Mouse (Mus musculus): ENCODE data around the gene Mdh1. TPM values are rescaled to one million over a fixed set of nuclear protein-coding genes. Genes with fewer than 3 reads are reported as not detected.
"Not testable (repeated sequence)": the region's sequence is repeated elsewhere in the genome, so short reads cannot be mapped to it uniquely, and the experiment has no call there.

Gene Mdh1
- polyA plus RNA-seq, 1 experiment from 2014 or later: 870 TPM

DNA sequence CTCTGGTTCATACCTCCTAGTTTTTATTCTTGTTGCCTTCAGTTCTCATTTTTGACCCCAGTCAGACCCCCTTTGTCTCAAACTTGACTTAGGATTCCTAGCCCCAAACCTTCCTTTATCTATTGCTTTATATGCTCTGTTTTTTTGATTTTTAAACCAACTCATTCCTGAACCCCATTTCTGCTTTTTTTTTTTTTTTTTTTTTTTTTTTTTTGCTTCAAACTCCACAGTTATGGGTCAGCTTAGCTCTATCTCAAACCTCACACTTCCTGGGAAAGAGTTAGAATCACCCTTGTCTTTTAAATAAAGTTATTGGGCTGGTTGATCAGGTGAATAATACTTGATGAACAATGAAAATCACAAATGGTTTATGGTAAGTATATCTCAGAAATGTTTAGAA is 24.6 kb downstream of the Mdh1 start:
- Histone ChIP-seq H3K27ac (ENCODE audit: low read length) (no peak overlapping the region), H3K27me3 (ENCODE audit: insufficient read depth, low read length) (no peaks in the 10 kb centered on the region), H3K4me2 (replicated peaks; ENCODE audit: low read depth, low read length) (no peak overlapping the region), H3K4me3 (ENCODE audit: low read length) (no peak overlapping the region), H3K9me3 (ENCODE audit: low read length) (no peaks in the 10 kb centered on the region), H3K9ac (replicated peaks; ENCODE audit: low read length) (no peak overlapping the region), H3K4me1 (ENCODE audit: insufficient read depth, low read length) (peaks cover 6% of the 10 kb centered on the region; the same call in 1 of the 2 replicates), H3K36me3 (ENCODE audit: insufficient read depth, low read length) (no peaks in the 10 kb centered on the region)
- no peak for ATAC-seq (ENCODE audit: low FRiP score, low TSS enrichment)

- H3K4me2 ChIP-seq (replicated peaks; ENCODE audit: low read depth, low read length): no peak overlapping the region
- ATAC-seq (ENCODE audit: low FRiP score, low TSS enrichment): no peak
- peaks cover under 1% of the 10 kb centered on the region; the same call in 1 of the 2 replicates for H3K4me1 ChIP-seq (ENCODE audit: insufficient read depth, low read length)
- no peak overlapping the region for H3K9ac ChIP-seq (replicated peaks; ENCODE audit: low read length)
- no peak overlapping the region for H3K27ac ChIP-seq (ENCODE audit: low read length)
- no peaks in the 10 kb centered on the region for H3K27me3 ChIP-seq (ENCODE audit: insufficient read depth, low read length)
- H3K36me3 ChIP-seq (ENCODE audit: insufficient read depth, low read length): no peaks in the 10 kb centered on the region
- H3K9me3 ChIP-seq (ENCODE audit: low read length): no peaks in the 10 kb centered on the region
- H3K4me3 ChIP-seq (ENCODE audit: low read length): no peak overlapping the region
- 59% methylated on average over 1 of the region's 1 CpGs for WGBS
Measured at GRCm38 (mm10) chr11:21546671-21547070, 25.5 kb downstream of the Mdh1 start.

DNA sequence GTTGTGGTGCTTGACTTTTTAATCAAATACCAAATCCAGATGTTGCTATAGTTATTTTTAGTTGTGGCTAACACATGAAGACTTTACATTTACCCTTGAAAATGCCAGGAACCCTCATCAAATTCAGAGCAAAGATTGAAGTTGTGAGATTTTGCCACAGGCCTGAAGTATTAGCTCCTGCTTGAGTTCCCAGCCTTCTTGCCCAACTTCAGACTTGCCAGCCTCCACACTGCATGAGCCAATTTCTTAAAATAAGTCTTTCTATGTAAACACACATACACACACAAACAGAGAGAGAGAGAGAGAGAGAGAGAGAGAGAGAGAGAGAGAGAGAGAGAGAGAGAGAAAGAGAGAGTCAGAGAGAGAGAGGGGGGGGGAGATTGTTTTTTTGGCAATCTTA is 26.2 kb downstream of the Mdh1 start:
- Histone ChIP-seq H3K4me1 (ENCODE audit: insufficient read depth, low read length) (no peaks in the 10 kb centered on the region), H3K9ac (replicated peaks; ENCODE audit: low read length) (no peak overlapping the region), H3K36me3 (ENCODE audit: insufficient read depth, low read length) (no peaks in the 10 kb centered on the region), H3K27me3 (ENCODE audit: insufficient read depth, low read length) (no peaks in the 10 kb centered on the region), H3K4me2 (replicated peaks; ENCODE audit: low read depth, low read length) (no peak overlapping the region), H3K4me3 (ENCODE audit: low read length) (no peak overlapping the region), H3K27ac (ENCODE audit: low read length) (no peak overlapping the region), H3K9me3 (ENCODE audit: low read length) (no peaks in the 10 kb centered on the region)
- no peak for ATAC-seq (ENCODE audit: low FRiP score, low TSS enrichment)

GRCm38 (mm10) chr11:21545021-21545420 is 27.1 kb downstream of the Mdh1 start:
- H3K27ac ChIP-seq (ENCODE audit: low read length): no peak overlapping the region
- H3K4me2 ChIP-seq (replicated peaks; ENCODE audit: low read depth, low read length): no peak overlapping the region
- no peak overlapping the region for H3K9ac ChIP-seq (replicated peaks; ENCODE audit: low read length)
- no peak overlapping the region for H3K4me3 ChIP-seq (ENCODE audit: low read length)
- H3K9me3 ChIP-seq (ENCODE audit: low read length): no peaks in the 10 kb centered on the region
- H3K27me3 ChIP-seq (ENCODE audit: insufficient read depth, low read length): no peaks in the 10 kb centered on the region
- 70% methylated on average over 2 of the region's 2 CpGs for WGBS
- no peaks in the 10 kb centered on the region for H3K36me3 ChIP-seq (ENCODE audit: insufficient read depth, low read length)
- no peak for ATAC-seq (ENCODE audit: low FRiP score, low TSS enrichment)
- H3K4me1 ChIP-seq (ENCODE audit: insufficient read depth, low read length): no peaks in the 10 kb centered on the region

DNA sequence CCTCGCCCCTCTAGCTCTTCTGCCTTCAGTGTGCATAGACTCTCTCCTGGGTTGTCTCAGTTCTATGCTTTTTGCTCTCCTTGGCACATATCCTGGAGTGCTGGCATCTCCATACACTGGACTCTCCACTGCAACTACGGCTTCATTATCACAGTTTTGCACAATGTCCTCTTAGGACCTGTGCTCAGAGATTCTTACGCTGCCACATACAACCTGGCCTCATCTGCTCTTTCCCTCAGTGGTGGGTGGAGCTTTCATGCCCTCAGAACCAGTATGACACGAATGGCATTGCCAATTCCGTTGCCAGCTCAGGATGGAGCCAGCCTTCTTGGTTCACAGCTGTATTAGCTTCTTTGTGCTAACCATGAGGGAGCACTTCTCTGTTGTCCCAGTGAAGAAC is 29.4 kb downstream of the Mdh1 start:
- Histone ChIP-seq H3K4me2 (replicated peaks; ENCODE audit: low read depth, low read length) (no peak overlapping the region), H3K4me3 (ENCODE audit: low read length) (no peak overlapping the region), H3K9ac (replicated peaks; ENCODE audit: low read length) (no peak overlapping the region), H3K27ac (ENCODE audit: low read length) (no peak overlapping the region), H3K9me3 (ENCODE audit: low read length) (no peaks in the 10 kb centered on the region), H3K27me3 (ENCODE audit: insufficient read depth, low read length) (no peaks in the 10 kb centered on the region), H3K36me3 (ENCODE audit: insufficient read depth, low read length) (no peaks in the 10 kb centered on the region), H3K4me1 (ENCODE audit: insufficient read depth, low read length) (no peaks in the 10 kb centered on the region)
- no peak for ATAC-seq (ENCODE audit: low FRiP score, low TSS enrichment)
- WGBS: 80% methylated on average over 5 of the region's 5 CpGs

- no peaks in the 10 kb centered on the region for H3K36me3 ChIP-seq (ENCODE audit: insufficient read depth, low read length)
- WGBS: 90% methylated on average over 2 of the region's 2 CpGs
- no peak overlapping the region for H3K9ac ChIP-seq (replicated peaks; ENCODE audit: low read length)
- H3K4me2 ChIP-seq (replicated peaks; ENCODE audit: low read depth, low read length): no peak overlapping the region
- no peaks in the 10 kb centered on the region for H3K4me1 ChIP-seq (ENCODE audit: insufficient read depth, low read length)
- H3K4me3 ChIP-seq (ENCODE audit: low read length): no peak overlapping the region
- H3K27ac ChIP-seq (ENCODE audit: low read length): no peak overlapping the region
- ATAC-seq (ENCODE audit: low FRiP score, low TSS enrichment): no peak
- no peaks in the 10 kb centered on the region for H3K9me3 ChIP-seq (ENCODE audit: low read length)
- H3K27me3 ChIP-seq (ENCODE audit: insufficient read depth, low read length): no peaks in the 10 kb centered on the region
Measured at GRCm38 (mm10) chr11:21540622-21541021, 31.5 kb downstream of the Mdh1 start.

DNA sequence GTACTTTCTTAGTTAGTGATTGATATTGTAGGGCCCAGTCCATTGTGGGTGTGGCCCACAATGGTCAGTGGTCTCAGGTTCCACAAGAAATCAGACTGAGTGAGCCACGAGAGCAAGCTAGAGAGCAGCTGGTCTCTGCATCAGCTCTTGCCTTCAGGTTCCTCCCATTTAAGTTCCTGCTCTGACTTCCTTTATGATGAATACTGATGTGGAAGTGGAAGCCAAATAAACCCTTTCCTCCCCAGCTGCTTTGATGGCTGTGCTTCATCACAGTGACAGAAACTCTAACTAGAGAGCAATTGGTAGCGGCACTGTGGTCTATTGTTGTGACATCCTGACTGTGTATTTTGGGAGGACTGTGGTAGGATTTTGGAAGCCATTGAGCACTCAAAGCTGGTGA is 32.1 kb downstream of the Mdh1 start:
- no peak overlapping the region for H3K4me3 ChIP-seq (ENCODE audit: low read length)
- no peak for ATAC-seq (ENCODE audit: low FRiP score, low TSS enrichment)
- no peaks in the 10 kb centered on the region for H3K4me1 ChIP-seq (ENCODE audit: insufficient read depth, low read length)
- WGBS: 38% methylated on average over 2 of the region's 2 CpGs
- H3K9me3 ChIP-seq (ENCODE audit: low read length): no peaks in the 10 kb centered on the region
- no peak overlapping the region for H3K27ac ChIP-seq (ENCODE audit: low read length)
- H3K27me3 ChIP-seq (ENCODE audit: insufficient read depth, low read length): no peaks in the 10 kb centered on the region
- H3K9ac ChIP-seq (replicated peaks; ENCODE audit: low read length): no peak overlapping the region
- no peaks in the 10 kb centered on the region for H3K36me3 ChIP-seq (ENCODE audit: insufficient read depth, low read length)
- no peak overlapping the region for H3K4me2 ChIP-seq (replicated peaks; ENCODE audit: low read depth, low read length)

DNA sequence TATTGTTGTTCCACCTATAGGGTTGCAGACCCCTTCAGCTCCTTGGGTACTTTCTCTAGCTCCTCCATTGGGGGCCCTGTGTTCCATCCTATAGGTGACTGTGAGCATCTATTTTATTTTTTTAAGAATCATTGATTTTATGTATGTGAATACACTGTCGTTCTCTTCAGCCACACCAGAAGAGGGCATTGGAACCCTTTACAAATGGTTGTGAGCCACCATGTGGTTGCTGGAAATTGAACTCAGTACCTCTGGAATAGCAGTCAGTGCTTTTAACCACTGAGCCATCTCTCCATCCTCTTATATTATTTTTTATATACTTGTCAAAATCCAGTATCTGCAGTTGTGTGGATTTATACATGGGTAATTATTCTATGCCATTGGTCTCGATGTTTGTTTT is 41.3 kb downstream of the Mdh1 start:
- H3K4me2 ChIP-seq (replicated peaks; ENCODE audit: low read depth, low read length); H3K27ac ChIP-seq (ENCODE audit: low read length); H3K4me1 ChIP-seq (ENCODE audit: insufficient read depth, low read length); H3K9ac ChIP-seq (replicated peaks; ENCODE audit: low read length); H3K9me3 ChIP-seq (ENCODE audit: low read length); H3K4me3 ChIP-seq (ENCODE audit: low read length); H3K27me3 ChIP-seq (ENCODE audit: insufficient read depth, low read length); ATAC-seq (ENCODE audit: low FRiP score, low TSS enrichment); H3K36me3 ChIP-seq (ENCODE audit: insufficient read depth, low read length): not testable (repeated sequence)
- WGBS: 85% methylated on average over 2 of the region's 2 CpGs

- 0 out of 2 replicates have a peak overlapping the region, but pooled peaks have one; percentile 43 for H3K27ac ChIP-seq (ENCODE audit: low read length)
- no peaks in the 10 kb centered on the region for H3K36me3 ChIP-seq (ENCODE audit: insufficient read depth, low read length)
- no peak overlapping the region for H3K4me3 ChIP-seq (ENCODE audit: low read length)
- 0 out of 2 replicates have a peak, but pooled peaks cover 3% of the 10 kb centered on the region for H3K4me1 ChIP-seq (ENCODE audit: insufficient read depth, low read length)
- no peak overlapping the region for H3K4me2 ChIP-seq (replicated peaks; ENCODE audit: low read depth, low read length)
- H3K9me3 ChIP-seq (ENCODE audit: low read length): no peaks in the 10 kb centered on the region
- no peak overlapping the region for H3K9ac ChIP-seq (replicated peaks; ENCODE audit: low read length)
- H3K27me3 ChIP-seq (ENCODE audit: insufficient read depth, low read length): no peaks in the 10 kb centered on the region
- peak; percentile 86; the same call in 1 of the 2 replicates for ATAC-seq (ENCODE audit: low FRiP score, low TSS enrichment)
- 45% methylated on average over 2 of the region's 2 CpGs for WGBS
Measured at GRCm38 (mm10) chr11:21528676-21529394, 43.3 kb downstream of the Mdh1 start.

DNA sequence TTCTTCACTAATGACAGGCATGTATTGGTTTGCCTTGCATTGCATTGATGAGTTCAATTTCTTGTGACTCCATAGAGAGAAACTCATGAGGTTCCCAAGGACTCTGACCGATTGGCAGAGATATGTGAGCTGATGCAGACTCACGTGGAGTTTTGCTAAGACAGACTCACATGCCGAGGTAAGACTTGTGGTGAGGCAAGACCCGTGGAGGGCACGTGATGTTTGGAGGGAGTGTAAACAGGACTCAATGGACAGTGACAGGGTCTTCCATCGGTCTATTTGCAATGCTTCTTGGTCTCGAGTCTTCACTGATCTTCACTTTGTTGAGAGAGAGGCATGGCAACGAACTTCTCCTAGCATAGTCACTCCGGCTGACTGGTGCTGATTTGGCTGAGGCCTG is 54.4 kb downstream of the Mdh1 start:
- H3K27ac ChIP-seq (ENCODE audit: low read length): no peak overlapping the region
- no peak for ATAC-seq (ENCODE audit: low FRiP score, low TSS enrichment)
- H3K4me2 ChIP-seq (replicated peaks; ENCODE audit: low read depth, low read length): no peak overlapping the region
- WGBS: 82% methylated on average over 9 of the region's 9 CpGs
- H3K4me3 ChIP-seq (ENCODE audit: low read length): no peak overlapping the region
- no peaks in the 10 kb centered on the region for H3K36me3 ChIP-seq (ENCODE audit: insufficient read depth, low read length)
- no peaks in the 10 kb centered on the region for H3K9me3 ChIP-seq (ENCODE audit: low read length)
- H3K27me3 ChIP-seq (ENCODE audit: insufficient read depth, low read length): no peaks in the 10 kb centered on the region
- H3K9ac ChIP-seq (replicated peaks; ENCODE audit: low read length): no peak overlapping the region
- no peaks in the 10 kb centered on the region for H3K4me1 ChIP-seq (ENCODE audit: insufficient read depth, low read length)

Measured in kidney, embryonic 16.5 days (tissue).